Mouse (Mus musculus): ENCODE measurements around the gene Mrpl52. TPM values are rescaled to one million over a fixed set of nuclear protein-coding genes. Genes with fewer than 3 reads are reported as not detected.
A peak's percentile ranks its signal among the peaks of the same experiment; 100 is the strongest.

Mrpl52 gene
- polyA plus RNA-seq, 1 experiment from 2014 or later, result 252 TPM

DNA sequence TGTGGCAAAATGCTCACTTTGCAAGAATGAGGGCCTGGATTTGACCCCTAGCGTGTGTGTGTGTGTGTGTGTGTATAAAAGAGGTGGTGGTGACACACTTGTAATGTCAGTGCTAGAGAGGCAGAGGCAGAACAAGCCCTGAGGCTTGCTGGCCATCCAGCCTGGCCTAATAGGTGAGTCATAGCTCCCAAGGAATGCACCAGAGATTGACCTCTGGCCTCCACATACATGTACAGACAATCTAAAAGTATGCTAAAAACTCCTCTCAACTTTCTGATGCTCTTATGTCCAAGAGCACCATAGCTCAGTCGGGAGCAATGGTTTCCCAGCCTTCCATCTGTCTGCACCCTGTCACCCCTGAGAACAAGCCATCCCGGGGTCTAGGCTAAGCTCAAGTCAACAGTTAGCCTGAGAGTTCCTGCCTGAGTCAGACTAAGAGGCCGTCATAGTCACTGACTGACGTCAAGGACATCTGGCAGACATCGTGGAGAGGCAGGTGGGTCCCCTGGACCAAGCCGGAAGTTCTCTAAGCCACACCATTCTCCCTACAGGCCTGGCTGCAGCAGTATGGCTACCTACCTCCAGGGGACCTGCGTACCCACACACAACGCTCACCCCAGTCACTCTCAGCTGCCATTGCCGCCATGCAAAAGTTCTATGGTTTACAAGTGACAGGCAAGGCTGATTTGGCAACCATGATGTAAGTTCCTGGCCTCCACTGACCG is 8.6 kb downstream of the Mrpl52 start:
- Histone ChIP-seq H3K9me3 (replicated peaks; ENCODE audit: control insufficient read depth, low read length, poor library complexity, severe bottlenecking) (no peaks in the 10 kb centered on the region), H3K4me3 (ENCODE audit: low read depth, low read length) (no peak overlapping the region), H3K4me1 (ENCODE audit: control insufficient read depth, insufficient read depth, low read length) (peaks cover 22% of the 10 kb centered on the region), H3K27me3 (ENCODE audit: control insufficient read depth, insufficient read depth, low read depth, low read length) (no peaks in the 10 kb centered on the region), H3K36me3 (ENCODE audit: control insufficient read depth, insufficient read depth, low read length) (no peaks in the 10 kb centered on the region), H3K27ac (ENCODE audit: low read length) (no peak overlapping the region), H3K9ac (ENCODE audit: low read depth, low read length) (no peak overlapping the region), H3K4me2 (ENCODE audit: low read length) (no peak overlapping the region)
- WGBS, result 88% methylated on average over 11 of the region's 11 CpGs
- no peak for ATAC-seq

- no peaks in the 10 kb centered on the region for H3K27me3 ChIP-seq (ENCODE audit: control insufficient read depth, insufficient read depth, low read depth, low read length)
- no peak for ATAC-seq
- no peak overlapping the region for H3K4me2 ChIP-seq (ENCODE audit: low read length)
- WGBS, result 67% methylated on average over 12 of the region's 12 CpGs
- H3K4me1 ChIP-seq (ENCODE audit: control insufficient read depth, insufficient read depth, low read length), result peaks cover 5% of the 10 kb centered on the region; the same call in 1 of the 2 replicates
- H3K4me3 ChIP-seq (ENCODE audit: low read depth, low read length), result no peak overlapping the region
- no peaks in the 10 kb centered on the region for H3K36me3 ChIP-seq (ENCODE audit: control insufficient read depth, insufficient read depth, low read length)
- H3K9me3 ChIP-seq (replicated peaks; ENCODE audit: control insufficient read depth, low read length, poor library complexity, severe bottlenecking), result no peaks in the 10 kb centered on the region
- no peak overlapping the region for H3K9ac ChIP-seq (ENCODE audit: low read depth, low read length)
- H3K27ac ChIP-seq (ENCODE audit: low read length), result no peak overlapping the region
Observed at GRCm38 (mm10) chr14:54439155-54439554, 12.4 kb downstream of the Mrpl52 start.

DNA sequence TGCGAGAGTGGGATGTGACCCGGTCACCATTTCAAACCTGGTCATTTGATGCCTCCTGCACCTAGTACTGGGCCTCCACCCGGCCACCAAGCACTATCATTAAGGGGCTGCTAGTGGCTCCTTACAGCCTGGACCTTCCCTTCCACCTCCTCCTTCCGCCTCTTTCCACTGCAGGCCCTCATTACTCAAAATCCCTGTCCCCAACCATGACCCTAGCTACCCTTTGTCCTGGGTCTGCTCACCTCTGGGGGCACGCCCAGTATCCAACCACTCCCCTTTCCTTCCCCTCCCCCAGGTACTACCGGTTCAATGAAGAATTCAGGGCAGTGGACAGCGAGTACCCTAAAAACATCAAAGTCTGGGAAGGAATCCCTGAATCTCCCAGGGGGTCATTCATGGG is 12.9 kb downstream of the Mrpl52 start:
- Histone ChIP-seq H3K36me3 (ENCODE audit: control insufficient read depth, insufficient read depth, low read length) (no peaks in the 10 kb centered on the region), H3K4me3 (ENCODE audit: low read depth, low read length) (no peak overlapping the region), H3K4me2 (ENCODE audit: low read length) (no peak overlapping the region), H3K27me3 (ENCODE audit: control insufficient read depth, insufficient read depth, low read depth, low read length) (no peaks in the 10 kb centered on the region), H3K4me1 (ENCODE audit: control insufficient read depth, insufficient read depth, low read length) (peaks cover 5% of the 10 kb centered on the region; the same call in 1 of the 2 replicates), H3K27ac (ENCODE audit: low read length) (no peak overlapping the region), H3K9me3 (replicated peaks; ENCODE audit: control insufficient read depth, low read length, poor library complexity, severe bottlenecking) (no peaks in the 10 kb centered on the region), H3K9ac (ENCODE audit: low read depth, low read length) (no peak overlapping the region)
- ATAC-seq, result no peak
- 43% methylated on average over 7 of the region's 7 CpGs for WGBS

DNA sequence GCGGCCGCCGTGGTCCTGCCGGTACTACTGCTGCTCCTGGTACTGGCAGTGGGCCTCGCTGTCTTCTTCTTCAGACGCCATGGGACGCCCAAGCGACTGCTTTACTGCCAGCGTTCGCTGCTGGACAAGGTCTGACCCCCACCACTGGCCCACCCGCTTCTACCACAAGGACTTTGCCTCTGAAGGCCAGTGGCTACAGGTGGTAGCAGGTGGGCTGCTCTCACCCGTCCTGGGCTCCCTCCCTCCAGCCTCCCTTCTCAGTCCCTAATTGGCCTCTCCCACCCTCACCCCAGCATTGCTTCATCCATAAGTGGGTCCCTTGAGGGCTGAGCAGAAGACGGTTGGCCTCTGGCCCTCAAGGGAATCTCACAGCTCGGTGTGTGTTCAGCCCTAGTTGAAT is 13.8 kb downstream of the Mrpl52 start:
- Histone ChIP-seq H3K9me3 (replicated peaks; ENCODE audit: control insufficient read depth, low read length, poor library complexity, severe bottlenecking) (no peaks in the 10 kb centered on the region), H3K27me3 (ENCODE audit: control insufficient read depth, insufficient read depth, low read depth, low read length) (no peaks in the 10 kb centered on the region), H3K4me2 (ENCODE audit: low read length) (no peak overlapping the region), H3K36me3 (ENCODE audit: control insufficient read depth, insufficient read depth, low read length) (no peaks in the 10 kb centered on the region), H3K9ac (ENCODE audit: low read depth, low read length) (no peak overlapping the region), H3K4me1 (ENCODE audit: control insufficient read depth, insufficient read depth, low read length) (peaks cover 5% of the 10 kb centered on the region; the same call in 1 of the 2 replicates), H3K27ac (ENCODE audit: low read length) (no peak overlapping the region), H3K4me3 (ENCODE audit: low read depth, low read length) (no peak overlapping the region)
- WGBS, result 96% methylated on average over 14 of the region's 14 CpGs
- ATAC-seq, result no peak

GRCm38 (mm10) chr14:54441365-54441764 is 14.7 kb downstream of the Mrpl52 start:
- Histone ChIP-seq H3K27me3 (ENCODE audit: control insufficient read depth, insufficient read depth, low read depth, low read length) (no peaks in the 10 kb centered on the region), H3K9me3 (replicated peaks; ENCODE audit: control insufficient read depth, low read length, poor library complexity, severe bottlenecking) (no peaks in the 10 kb centered on the region), H3K36me3 (ENCODE audit: control insufficient read depth, insufficient read depth, low read length) (no peaks in the 10 kb centered on the region), H3K4me3 (ENCODE audit: low read depth, low read length) (no peak overlapping the region), H3K4me2 (ENCODE audit: low read length) (no peak overlapping the region), H3K9ac (ENCODE audit: low read depth, low read length) (no peak overlapping the region), H3K27ac (ENCODE audit: low read length) (no peak overlapping the region), H3K4me1 (ENCODE audit: control insufficient read depth, insufficient read depth, low read length) (peaks cover 5% of the 10 kb centered on the region; the same call in 1 of the 2 replicates)
- no peak for ATAC-seq
- WGBS, result 73% methylated on average over 4 of the region's 4 CpGs

- no peak overlapping the region for H3K4me3 ChIP-seq (ENCODE audit: low read depth, low read length)
- 90% methylated on average over 3 of the region's 3 CpGs for WGBS
- no peak overlapping the region for H3K27ac ChIP-seq (ENCODE audit: low read length)
- no peaks in the 10 kb centered on the region for H3K9me3 ChIP-seq (replicated peaks; ENCODE audit: control insufficient read depth, low read length, poor library complexity, severe bottlenecking)
- no peak overlapping the region for H3K4me2 ChIP-seq (ENCODE audit: low read length)
- H3K4me1 ChIP-seq (ENCODE audit: control insufficient read depth, insufficient read depth, low read length), result peaks cover 5% of the 10 kb centered on the region; the same call in 1 of the 2 replicates
- ATAC-seq, result no peak
- H3K9ac ChIP-seq (ENCODE audit: low read depth, low read length), result no peak overlapping the region
- no peaks in the 10 kb centered on the region for H3K36me3 ChIP-seq (ENCODE audit: control insufficient read depth, insufficient read depth, low read length)
- H3K27me3 ChIP-seq (ENCODE audit: control insufficient read depth, insufficient read depth, low read depth, low read length), result no peaks in the 10 kb centered on the region
Observed at GRCm38 (mm10) chr14:54442548-54442947, 15.8 kb downstream of the Mrpl52 start.

DNA sequence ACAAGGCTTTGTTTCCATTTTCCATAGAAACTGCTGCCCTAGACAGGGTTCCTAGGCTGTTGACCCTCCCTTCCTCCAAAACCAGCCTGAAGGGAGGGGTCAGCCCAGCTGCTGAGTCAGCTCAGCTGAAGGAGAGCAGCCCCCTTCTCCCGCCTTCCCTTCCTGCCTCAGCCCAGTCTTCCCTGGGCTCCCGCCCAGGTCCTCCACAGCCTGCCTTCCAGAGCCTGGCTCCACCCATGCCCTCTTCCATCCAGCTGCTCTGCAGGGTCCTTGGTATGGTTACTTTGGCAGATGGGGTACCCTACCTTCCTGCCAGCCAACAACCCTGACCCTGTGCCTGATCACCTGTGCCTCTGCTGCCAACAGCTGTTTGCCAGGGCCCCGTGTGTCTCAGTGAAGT is 16.5 kb downstream of the Mrpl52 start:
- Histone ChIP-seq H3K9me3 (replicated peaks; ENCODE audit: control insufficient read depth, low read length, poor library complexity, severe bottlenecking) (no peaks in the 10 kb centered on the region), H3K27ac (ENCODE audit: low read length) (no peak overlapping the region), H3K4me1 (ENCODE audit: control insufficient read depth, insufficient read depth, low read length) (peaks cover 5% of the 10 kb centered on the region; the same call in 1 of the 2 replicates), H3K4me2 (ENCODE audit: low read length) (no peak overlapping the region), H3K9ac (ENCODE audit: low read depth, low read length) (no peak overlapping the region), H3K36me3 (ENCODE audit: control insufficient read depth, insufficient read depth, low read length) (no peaks in the 10 kb centered on the region), H3K27me3 (ENCODE audit: control insufficient read depth, insufficient read depth, low read depth, low read length) (no peaks in the 10 kb centered on the region), H3K4me3 (ENCODE audit: low read depth, low read length) (no peak overlapping the region)
- WGBS, result 29% methylated on average over 3 of the region's 3 CpGs
- ATAC-seq, result 0 out of 2 replicates have a peak, but pooled peaks have one; percentile 21

DNA sequence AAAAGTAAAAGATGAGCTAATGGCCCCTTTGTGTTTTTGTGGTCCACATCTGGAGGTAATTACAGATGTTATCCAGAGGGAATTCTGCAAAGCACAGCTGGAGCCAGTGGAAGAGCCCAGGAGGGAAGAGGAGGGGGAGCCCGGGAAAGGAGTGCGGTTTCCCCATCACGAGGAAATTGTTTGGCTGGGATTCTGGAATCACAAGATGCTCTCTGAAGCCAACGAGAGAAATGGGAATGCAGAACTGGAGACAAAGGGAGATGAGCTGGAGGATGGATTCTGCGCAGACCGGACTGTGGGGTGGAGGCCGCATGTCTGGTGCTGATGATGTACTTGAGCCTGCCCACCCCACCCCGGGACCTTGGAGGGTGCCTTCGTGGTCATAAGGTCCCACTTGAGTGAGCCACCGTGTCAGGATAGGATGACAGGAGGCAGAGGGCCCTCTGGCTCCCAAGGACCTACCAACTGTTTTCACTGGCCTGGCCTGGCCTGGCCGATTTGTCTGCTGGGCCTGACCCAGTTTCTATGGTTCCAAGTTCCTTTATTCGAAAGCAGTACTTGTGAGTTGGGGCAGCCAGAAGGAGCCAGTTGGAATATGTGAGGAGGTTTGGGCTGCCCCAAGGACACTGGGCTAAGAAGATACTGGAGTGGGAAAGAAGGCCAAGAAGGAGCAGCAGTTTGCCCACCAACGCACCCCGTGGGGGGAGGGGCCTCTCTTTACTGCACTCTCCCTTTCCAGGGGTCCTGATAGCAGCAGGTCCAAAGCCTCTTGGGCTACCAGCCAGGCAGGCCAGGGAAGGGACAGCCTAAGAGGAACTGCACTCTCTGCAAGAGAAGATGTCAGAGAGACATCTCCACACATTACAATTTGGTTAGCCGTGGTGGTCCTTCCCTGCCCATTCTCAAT is 17.3 kb downstream of the Mrpl52 start:
- no peak overlapping the region for H3K9ac ChIP-seq (ENCODE audit: low read depth, low read length)
- ATAC-seq, result no peak
- peak overlapping the region; percentile 22; the same call in 1 of the 2 replicates for H3K27ac ChIP-seq (ENCODE audit: low read length)
- 65% methylated on average over 15 of the region's 15 CpGs for whole genome bisulfite sequencing
- H3K4me2 ChIP-seq (ENCODE audit: low read length), result no peak overlapping the region
- peaks cover 5% of the 10 kb centered on the region; the same call in 1 of the 2 replicates for H3K4me1 ChIP-seq (ENCODE audit: control insufficient read depth, insufficient read depth, low read length)
- no peaks in the 10 kb centered on the region for H3K36me3 ChIP-seq (ENCODE audit: control insufficient read depth, insufficient read depth, low read length)
- H3K4me3 ChIP-seq (ENCODE audit: low read depth, low read length), result no peak overlapping the region
- H3K9me3 ChIP-seq (replicated peaks; ENCODE audit: control insufficient read depth, low read length, poor library complexity, severe bottlenecking), result no peaks in the 10 kb centered on the region
- H3K27me3 ChIP-seq (ENCODE audit: control insufficient read depth, insufficient read depth, low read depth, low read length), result no peaks in the 10 kb centered on the region

DNA sequence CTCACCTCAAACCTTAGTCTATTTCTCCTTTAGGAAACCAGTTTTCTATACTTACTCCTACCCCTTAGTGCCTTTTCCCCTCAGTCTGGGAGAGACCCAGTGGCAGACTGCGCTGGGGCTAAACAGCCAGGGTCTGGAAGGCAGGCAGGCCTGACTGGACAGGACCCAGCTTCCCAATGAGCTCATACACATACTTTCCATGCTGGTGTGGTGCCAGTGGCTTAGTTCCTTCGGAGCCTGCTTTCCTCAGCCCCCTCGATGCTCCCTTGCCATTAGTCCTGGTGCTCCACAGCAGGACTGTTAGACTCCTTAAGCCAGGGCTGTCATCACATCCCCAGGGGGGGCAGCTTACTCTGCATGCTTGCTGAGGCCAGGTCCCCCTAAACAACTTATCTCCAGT is 18.8 kb downstream of the Mrpl52 start:
- no peak overlapping the region for H3K27ac ChIP-seq (ENCODE audit: low read length)
- H3K9me3 ChIP-seq (replicated peaks; ENCODE audit: control insufficient read depth, low read length, poor library complexity, severe bottlenecking), result no peaks in the 10 kb centered on the region
- no peaks in the 10 kb centered on the region for H3K36me3 ChIP-seq (ENCODE audit: control insufficient read depth, insufficient read depth, low read length)
- ATAC-seq, result no peak
- no peaks in the 10 kb centered on the region for H3K27me3 ChIP-seq (ENCODE audit: control insufficient read depth, insufficient read depth, low read depth, low read length)
- H3K4me3 ChIP-seq (ENCODE audit: low read depth, low read length), result no peak overlapping the region
- no peaks in the 10 kb centered on the region for H3K4me1 ChIP-seq (ENCODE audit: control insufficient read depth, insufficient read depth, low read length)
- H3K9ac ChIP-seq (ENCODE audit: low read depth, low read length), result 0 out of 2 replicates have a peak overlapping the region, but pooled peaks have one; percentile 6
- no peak overlapping the region for H3K4me2 ChIP-seq (ENCODE audit: low read length)
- WGBS, result 64% methylated on average over 3 of the region's 3 CpGs

All from midbrain, embryonic 16.5 days (tissue).